Mouse (Mus musculus): ENCODE measurements around the gene Cep70. TPM values are rescaled to one million over a fixed set of nuclear protein-coding genes. Genes with fewer than 3 reads are reported as not detected.

The Cep70 gene
- total RNA-seq (2014; rRNA removed) = 6.1 and 9.4 TPM in 2 replicates
- 0.68 and 0.70 TPM in 2 replicates for polyA plus RNA-seq (2012; rRNA removed)

DNA sequence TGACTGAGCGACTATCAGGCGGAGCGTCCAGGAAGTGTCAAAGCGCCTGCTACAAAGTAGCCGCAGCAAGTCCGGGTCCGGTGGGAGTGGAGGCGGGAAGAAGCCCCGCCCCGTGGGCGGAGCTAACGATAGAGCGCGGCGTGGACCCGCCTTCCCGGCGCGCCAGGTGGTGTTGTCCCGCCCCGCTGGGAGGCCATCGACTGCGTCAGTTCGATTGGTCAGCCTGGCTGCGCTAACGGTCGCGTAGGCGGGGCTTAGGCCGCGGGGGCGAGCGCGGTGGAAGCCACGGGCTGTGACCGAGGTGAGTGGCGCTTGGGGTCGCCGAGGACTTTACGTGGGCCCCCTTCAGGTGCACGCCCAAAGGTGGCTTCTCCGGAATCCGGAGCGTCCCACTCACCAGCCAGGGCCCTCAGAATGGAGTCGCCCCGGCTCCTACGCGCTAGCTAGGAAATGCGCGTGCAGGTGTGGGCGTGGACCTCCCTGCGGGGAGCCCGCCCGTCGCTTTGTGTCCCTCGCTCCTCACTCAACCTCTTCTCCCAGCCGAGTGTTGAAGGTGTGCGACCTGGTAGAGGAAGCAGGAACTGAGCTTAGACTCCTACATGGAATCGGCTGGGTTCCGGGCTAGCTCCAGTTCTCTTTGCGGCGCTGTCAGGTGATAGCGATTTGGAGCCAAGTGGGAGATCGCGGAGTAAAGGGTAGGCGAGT is at the start of gene Cep70:
TSS of gene Cep70 (plus strand) at position 178 of the 705 bp plus-strand sequence.
- WGBS = under 1% methylated on average over 66 of the region's 66 CpGs
- H3K79me2 ChIP-seq (ENCODE audit: control insufficient read depth, insufficient read depth, low read length) = no peaks in the 10 kb centered on the region; the same call in 1 of the 2 replicates
- no peak for TF ChIP-seq CTCF (IDR thresholded peaks at IDR 0.05; ENCODE audit: low read depth, low read length)
- peak; percentile 28; the same call in 1 of the 2 replicates for TF ChIP-seq POLR2A (IDR thresholded peaks at IDR 0.05; ENCODE audit: extremely low read depth, insufficient read depth, low read length)
- DNase-seq (ENCODE audit: extremely low read depth, low read depth, low spot score) = peak; percentile 81
- no peaks in the 10 kb centered on the region for H3K27me3 ChIP-seq (ENCODE audit: control insufficient read depth, insufficient read depth, low read length)
- peak within 1 kb of the TSS; percentile 67 for H3K4me3 ChIP-seq (ENCODE audit: insufficient read depth, low read depth, low read length)
- H3K36me3 ChIP-seq (ENCODE audit: control insufficient read depth, insufficient read depth, low read length) = no peaks in the 10 kb centered on the region
- H3K4me1 ChIP-seq (ENCODE audit: control insufficient read depth, insufficient read depth, low read length) = peaks cover 2% of the 10 kb centered on the region; the same call in 1 of the 2 replicates
- H3K9ac ChIP-seq (ENCODE audit: low read depth, low read length) = peak within 1 kb of the TSS; percentile 70
- peak within 1 kb of the TSS; percentile 55 for H3K27ac ChIP-seq (replicated peaks; ENCODE audit: insufficient read depth, low read depth, low read length)

DNA sequence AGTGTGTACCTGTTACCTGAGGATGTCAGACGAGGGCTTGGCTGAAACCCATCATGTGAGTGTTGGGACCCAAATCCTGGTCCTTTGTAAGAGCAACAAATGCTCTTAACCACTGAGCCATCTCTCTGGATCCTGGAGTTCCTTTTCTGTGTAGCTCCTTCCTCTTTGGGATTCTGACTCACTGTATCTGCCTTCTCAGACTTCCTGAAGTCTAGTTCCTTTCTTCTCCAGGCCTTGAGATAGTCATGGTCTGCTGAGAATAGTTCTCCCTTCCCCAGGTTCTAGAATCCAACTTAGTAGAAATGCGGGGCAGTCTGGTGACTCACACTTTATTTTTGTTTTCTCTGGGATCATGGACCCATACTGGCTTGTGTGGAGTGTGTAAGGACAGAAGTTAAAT is 30.5 kb upstream of the Cep70 start:
- no peak for TF ChIP-seq POLR2A (IDR thresholded peaks at IDR 0.05; ENCODE audit: extremely low read depth, insufficient read depth, low read length)
- TF ChIP-seq CTCF (IDR thresholded peaks at IDR 0.05; ENCODE audit: low read depth, low read length) = no peak
- no peaks in the 10 kb centered on the region for H3K4me1 ChIP-seq (ENCODE audit: control insufficient read depth, insufficient read depth, low read length)
- H3K36me3 ChIP-seq (ENCODE audit: control insufficient read depth, insufficient read depth, low read length) = no peaks in the 10 kb centered on the region
- no peak overlapping the region for H3K27ac ChIP-seq (replicated peaks; ENCODE audit: insufficient read depth, low read depth, low read length)
- H3K9ac ChIP-seq (ENCODE audit: low read depth, low read length) = no peak overlapping the region
- H3K79me2 ChIP-seq (ENCODE audit: control insufficient read depth, insufficient read depth, low read length) = no peaks in the 10 kb centered on the region
- no peaks in the 10 kb centered on the region for H3K27me3 ChIP-seq (ENCODE audit: control insufficient read depth, insufficient read depth, low read length)
- H3K4me3 ChIP-seq (ENCODE audit: insufficient read depth, low read depth, low read length) = no peak overlapping the region
- 61% methylated on average over 2 of the region's 2 CpGs for WGBS
- peak; percentile 22 for DNase-seq (ENCODE audit: extremely low read depth, low read depth, low spot score)

DNA sequence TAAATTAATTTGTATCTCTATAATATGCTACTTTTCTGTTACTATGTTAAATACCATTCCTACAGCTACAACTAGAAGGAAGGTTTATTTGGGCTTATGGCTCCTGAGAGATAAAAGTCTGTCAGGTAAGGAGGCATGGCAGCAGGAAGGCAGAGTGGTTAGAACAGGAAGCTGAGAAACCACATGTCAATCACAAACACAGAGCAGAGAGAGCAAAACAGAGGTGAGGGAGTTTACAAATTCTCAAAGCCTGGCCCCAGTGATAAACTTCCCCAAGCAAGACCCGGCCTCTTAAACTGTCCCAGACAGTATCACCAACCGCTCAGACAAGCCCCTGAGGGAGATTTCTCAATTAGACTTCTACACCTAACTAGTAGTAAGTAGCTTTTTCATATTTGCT is 27.0 kb upstream of the Cep70 start:
- Histone ChIP-seq H3K4me1 (ENCODE audit: control insufficient read depth, insufficient read depth, low read length) (no peaks in the 10 kb centered on the region), H3K36me3 (ENCODE audit: control insufficient read depth, insufficient read depth, low read length) (no peaks in the 10 kb centered on the region), H3K9ac (ENCODE audit: low read depth, low read length) (no peak overlapping the region), H3K27me3 (ENCODE audit: control insufficient read depth, insufficient read depth, low read length) (no peaks in the 10 kb centered on the region), H3K4me3 (ENCODE audit: insufficient read depth, low read depth, low read length) (no peak overlapping the region), H3K79me2 (ENCODE audit: control insufficient read depth, insufficient read depth, low read length) (no peaks in the 10 kb centered on the region), H3K27ac (replicated peaks; ENCODE audit: insufficient read depth, low read depth, low read length) (no peak overlapping the region)
- TF ChIP-seq CTCF (IDR thresholded peaks at IDR 0.05; ENCODE audit: low read depth, low read length) (no peak), POLR2A (IDR thresholded peaks at IDR 0.05; ENCODE audit: extremely low read depth, insufficient read depth, low read length) (no peak)
- DNase-seq (ENCODE audit: extremely low read depth, low read depth, low spot score) = no peak
- 77% methylated on average over 2 of the region's 2 CpGs for WGBS

DNA sequence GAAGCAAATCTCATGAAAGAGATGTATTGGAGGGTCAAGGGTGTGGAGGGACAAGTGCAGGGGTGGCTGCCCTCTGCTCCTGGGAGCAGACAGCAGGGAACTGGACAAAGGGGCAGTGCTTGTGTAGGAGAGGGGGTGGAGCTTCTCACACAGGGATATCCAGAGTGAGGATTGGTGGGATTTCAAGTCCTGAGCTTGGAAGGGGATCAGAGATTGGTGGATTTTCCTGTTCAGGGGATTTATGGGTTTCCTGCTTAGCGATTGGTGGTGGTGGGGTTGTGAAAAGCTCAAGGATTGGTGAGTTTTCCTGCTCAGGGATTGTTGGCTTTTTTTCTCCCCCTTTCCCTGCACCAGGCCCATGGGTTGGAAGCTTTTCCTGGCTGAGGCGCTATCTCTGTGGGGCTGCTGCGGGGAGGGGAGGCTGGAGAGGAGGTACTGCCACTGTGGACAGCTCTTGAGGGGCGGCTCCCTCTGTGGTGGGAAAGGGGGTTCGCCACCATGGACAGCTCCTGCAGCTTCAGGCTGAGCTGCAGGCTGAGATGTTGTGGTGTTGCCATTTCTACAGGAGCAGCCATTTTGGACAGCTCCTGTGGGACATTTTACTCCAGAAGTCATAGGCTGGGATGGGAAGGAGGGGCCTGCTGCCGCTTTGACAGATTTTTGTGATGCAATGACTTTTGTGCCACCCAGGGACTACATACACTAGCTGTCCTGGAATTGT is 25.0 kb upstream of the Cep70 start:
- Histone ChIP-seq H3K9ac (ENCODE audit: low read depth, low read length) (no peak overlapping the region), H3K4me1 (ENCODE audit: control insufficient read depth, insufficient read depth, low read length) (no peaks in the 10 kb centered on the region), H3K27ac (replicated peaks; ENCODE audit: insufficient read depth, low read depth, low read length) (no peak overlapping the region), H3K36me3 (ENCODE audit: control insufficient read depth, insufficient read depth, low read length) (no peaks in the 10 kb centered on the region), H3K79me2 (ENCODE audit: control insufficient read depth, insufficient read depth, low read length) (no peaks in the 10 kb centered on the region), H3K4me3 (ENCODE audit: insufficient read depth, low read depth, low read length) (no peak overlapping the region), H3K27me3 (ENCODE audit: control insufficient read depth, insufficient read depth, low read length) (no peaks in the 10 kb centered on the region)
- 22% methylated on average over 6 of the region's 6 CpGs for WGBS
- DNase-seq (ENCODE audit: extremely low read depth, low read depth, low spot score) = no peak
- TF ChIP-seq CTCF (IDR thresholded peaks at IDR 0.05; ENCODE audit: low read depth, low read length) = no peak
- TF ChIP-seq POLR2A (IDR thresholded peaks at IDR 0.05; ENCODE audit: extremely low read depth, insufficient read depth, low read length) = no peak

DNA sequence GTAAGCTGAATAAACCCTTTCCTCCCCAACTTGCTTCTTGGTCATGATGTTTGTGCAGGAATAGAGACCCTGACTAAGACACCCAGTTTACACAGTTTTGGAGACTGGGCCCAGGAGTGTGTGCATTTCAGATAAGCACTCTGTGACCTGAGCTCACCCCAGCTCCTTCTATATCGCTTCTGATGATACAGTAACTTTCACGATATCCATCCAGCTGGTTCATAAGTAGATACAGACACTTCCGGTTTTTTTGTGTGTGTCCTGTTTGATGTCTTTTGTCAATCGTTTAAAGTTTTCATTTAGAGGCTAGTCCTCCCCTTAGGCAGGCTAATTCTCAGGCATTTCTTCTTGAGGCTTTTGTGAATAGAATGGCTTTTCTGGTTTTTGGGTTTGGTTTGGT is 21.5 kb upstream of the Cep70 start:
- Histone ChIP-seq H3K27me3 (ENCODE audit: control insufficient read depth, insufficient read depth, low read length) (no peaks in the 10 kb centered on the region), H3K4me1 (ENCODE audit: control insufficient read depth, insufficient read depth, low read length) (no peaks in the 10 kb centered on the region), H3K79me2 (ENCODE audit: control insufficient read depth, insufficient read depth, low read length) (no peaks in the 10 kb centered on the region), H3K4me3 (ENCODE audit: insufficient read depth, low read depth, low read length) (no peak overlapping the region), H3K36me3 (ENCODE audit: control insufficient read depth, insufficient read depth, low read length) (no peaks in the 10 kb centered on the region), H3K9ac (ENCODE audit: low read depth, low read length) (no peak overlapping the region), H3K27ac (replicated peaks; ENCODE audit: insufficient read depth, low read depth, low read length) (no peak overlapping the region)
- 79% methylated on average over 4 of the region's 4 CpGs for WGBS
- no peak for DNase-seq (ENCODE audit: extremely low read depth, low read depth, low spot score)
- TF ChIP-seq POLR2A (IDR thresholded peaks at IDR 0.05; ENCODE audit: extremely low read depth, insufficient read depth, low read length) (no peak), CTCF (IDR thresholded peaks at IDR 0.05; ENCODE audit: low read depth, low read length) (no peak)

All from liver, adult 2 months (tissue).